Mouse (Mus musculus): ENCODE results near the gene Taf5l.
"Not testable (repeated sequence)": the region's sequence is repeated elsewhere in the genome, so short reads cannot be mapped to it uniquely, and the experiment has no call there.

Gene Taf5l

DNA sequence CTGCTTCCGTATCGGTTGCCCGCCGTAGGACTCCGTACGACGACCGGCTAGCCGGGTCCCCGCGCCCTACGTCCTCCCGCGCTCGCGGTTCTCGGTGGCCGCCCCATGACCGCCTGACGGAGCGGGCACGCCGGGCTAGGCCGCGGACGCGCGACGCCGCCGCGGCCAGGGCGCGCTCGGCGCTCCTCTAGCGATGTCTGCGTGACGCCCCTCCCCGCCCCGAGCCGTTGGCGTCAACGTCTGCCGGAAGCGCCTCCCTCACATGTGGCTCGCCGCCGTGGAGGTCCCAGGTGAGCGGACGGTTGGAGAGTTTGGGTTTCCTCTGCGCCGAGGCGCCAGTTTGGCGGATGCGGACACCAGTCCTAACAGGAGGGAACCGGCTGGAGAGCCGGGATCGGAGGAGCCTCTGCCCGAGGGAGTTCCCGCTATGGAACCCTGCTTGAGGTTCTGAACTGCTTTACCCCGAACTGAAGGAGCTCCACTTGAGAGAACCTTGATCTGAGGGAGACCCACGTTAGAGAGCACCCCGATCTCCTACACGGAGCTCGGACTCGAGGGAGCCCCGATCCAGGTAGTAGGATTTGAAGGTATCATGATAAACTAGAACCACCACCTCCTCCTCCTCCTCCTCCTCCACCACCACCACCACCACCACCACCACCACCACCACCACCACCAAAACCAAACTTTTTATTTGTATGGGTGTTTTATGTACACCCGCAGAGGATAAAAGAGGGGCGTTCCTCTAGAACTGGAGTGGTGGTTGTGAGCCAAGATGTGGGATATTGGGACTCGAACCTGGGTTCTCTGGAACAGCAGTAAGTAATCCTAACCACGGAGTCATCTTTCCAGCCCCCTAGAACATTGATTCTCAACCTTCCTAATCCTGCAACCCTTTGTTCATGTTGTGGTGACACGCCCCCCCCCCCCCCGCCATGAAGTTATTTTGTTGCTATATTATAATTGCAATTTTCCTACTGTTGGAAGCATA lies at the start of gene Taf5l, which contains the start of gene Urb2:
Taf5l (minus strand) TSS at position 161 of the 991 bp plus-strand sequence.
Urb2 (plus strand) TSS at position 272 of the 991 bp plus-strand sequence.
- DNase-seq, result peak; percentile 93 to 96

DNA sequence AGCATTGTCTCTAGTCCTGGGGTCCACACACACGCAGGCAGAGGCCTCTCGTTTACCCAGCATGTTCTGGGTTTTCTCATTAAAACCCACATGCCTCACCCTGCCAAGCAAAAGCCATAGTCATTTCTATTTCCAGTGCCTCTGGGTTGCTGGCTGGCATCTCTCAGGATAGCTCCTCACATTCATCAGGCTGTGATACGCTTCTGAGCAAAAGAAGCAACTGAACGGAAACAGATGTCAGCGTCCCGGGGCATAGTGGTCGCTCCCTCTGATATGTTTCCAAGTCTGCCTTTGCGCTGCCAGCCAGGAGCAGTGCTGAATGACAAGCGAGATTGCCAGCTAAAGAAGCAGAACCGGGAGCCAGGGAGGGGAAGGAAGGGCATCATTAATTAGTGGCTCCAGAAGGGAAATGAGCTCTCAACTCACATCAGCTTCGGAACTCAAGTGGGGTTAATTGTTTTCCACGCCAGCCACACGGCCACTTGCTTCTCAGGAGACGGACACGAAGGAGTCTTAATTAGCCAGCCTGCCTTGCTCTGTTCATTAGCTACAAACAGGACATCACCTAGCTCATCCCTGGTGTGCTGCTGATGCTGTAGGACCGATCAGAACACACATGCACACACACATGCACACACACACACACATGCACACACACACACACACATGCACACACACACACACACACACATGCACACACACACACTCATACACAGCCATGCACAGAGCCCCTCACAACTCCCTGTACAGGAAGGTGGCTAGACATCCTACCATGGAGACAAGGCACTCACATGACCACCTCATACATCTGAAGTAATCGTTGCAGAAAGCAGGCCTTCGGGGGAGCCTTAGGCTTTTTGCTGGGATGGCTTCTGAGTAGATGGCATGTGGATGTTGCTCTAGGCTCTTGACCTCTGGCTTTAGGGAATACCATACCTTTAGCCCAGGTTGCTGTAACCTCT lies 49.4 kb upstream of the Taf5l start:
- peak in 1 of 2 experiments; percentile 48 for DNase-seq

DNA sequence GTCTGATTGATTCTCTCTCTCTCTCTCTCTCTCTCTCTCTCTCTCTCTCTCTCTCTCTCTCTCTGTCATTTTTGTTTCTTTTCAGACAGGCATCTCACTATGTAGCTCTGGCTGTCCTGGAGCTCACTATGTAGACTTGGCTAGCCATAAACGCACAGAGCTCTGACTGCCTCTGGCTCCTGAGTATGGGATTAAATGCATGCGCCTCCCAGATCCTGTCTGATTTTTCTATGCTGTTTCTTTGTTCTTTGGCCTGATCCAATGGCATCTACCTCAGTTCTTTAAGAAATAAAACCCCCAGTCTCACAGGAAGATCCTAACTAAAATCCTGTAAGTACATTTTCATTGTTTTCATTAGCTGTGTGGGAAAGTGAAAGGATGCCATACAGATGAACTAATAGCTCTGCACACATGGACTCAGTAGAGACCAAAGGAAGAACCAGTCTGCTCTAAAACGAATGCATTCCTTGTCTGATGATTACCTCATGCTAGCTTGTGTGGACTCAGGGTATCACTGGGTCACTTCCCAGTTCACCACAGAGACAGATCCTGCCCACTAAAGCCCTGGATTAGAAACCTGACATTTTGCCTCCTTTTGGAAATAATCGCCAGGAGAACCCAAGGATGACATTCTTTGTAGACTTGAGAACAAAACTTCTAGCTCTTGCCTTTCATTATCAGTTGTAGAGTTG lies 46.0 kb upstream of the Taf5l start:
- DNase-seq, result no peak

DNA sequence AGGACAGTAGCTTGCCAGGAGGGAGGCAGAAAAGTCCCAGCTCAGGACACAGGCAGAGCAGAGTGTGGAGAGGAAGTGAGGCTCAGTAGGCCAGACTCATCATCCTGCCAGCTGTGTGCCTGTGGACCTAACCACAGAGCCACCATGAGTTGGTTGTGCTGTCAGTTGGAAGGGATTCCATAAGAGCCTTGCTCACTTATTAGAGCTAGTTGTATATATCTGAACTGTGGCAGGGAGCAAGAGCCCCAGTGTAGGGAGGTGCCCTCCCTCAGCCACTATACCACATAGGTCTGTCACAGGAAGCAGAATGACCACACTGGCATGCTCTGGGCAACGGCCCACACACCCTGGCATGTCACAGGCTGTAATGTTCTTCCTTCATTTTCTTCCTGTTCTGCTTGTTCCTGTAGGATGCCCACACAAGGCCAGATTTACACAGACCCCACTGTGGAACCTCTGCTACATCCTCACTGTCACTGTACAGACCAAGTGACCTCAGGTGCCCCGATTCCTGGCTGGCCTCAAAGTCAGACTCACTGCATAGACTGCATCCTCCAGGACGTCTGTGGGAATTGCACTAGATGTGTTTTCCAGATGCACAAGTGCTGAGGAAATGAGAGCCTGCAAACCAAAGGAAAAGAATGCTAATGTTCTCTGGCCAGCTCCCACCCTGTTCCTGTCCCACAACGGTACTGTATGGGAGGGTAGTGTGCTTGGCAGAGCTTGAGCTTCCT lies 45.3 kb upstream of the Taf5l start:
- DNase-seq, result peak in 1 of 2 experiments; percentile 42

DNA sequence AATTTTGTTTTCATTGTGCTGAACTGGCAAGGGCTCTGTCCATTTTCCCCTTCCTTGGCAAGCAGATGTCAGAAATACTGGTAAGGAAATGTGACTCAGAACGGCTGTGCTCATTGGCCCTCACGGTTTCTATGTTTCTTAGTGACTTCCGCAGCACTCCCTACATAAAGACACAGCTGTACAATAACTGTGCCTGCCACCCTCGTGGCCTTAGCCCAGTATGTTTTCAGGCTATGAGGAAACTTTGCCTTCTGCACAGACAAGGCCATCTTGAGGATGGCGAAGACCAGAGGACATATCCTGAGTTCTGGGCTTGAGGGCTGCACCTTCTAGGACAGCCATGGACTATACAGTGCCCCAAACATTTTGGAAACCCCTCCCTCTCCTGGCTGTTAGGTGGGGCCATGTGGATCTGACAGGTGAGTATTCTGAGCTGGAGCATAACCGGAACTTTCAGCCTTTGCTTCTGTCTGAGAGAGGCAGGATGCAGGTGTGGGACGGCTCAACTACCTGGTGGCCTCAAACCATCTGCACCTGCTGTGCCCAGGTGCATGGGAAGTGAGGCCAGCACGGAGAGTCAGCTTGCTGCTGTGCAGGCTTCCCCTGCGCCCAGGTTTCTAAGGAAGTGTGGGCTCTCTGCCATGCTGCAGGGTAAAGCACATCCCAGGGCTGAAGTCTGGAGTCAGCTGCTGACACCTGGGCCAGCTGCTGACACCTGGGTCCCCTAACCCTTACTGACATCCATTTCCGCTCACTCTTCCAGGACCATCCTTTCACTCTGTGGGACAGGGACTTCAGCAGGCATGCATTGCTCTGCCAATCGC lies 35.8 kb upstream of the Taf5l start:
- DNase-seq, result peak in 1 of 2 experiments; percentile 43

DNA sequence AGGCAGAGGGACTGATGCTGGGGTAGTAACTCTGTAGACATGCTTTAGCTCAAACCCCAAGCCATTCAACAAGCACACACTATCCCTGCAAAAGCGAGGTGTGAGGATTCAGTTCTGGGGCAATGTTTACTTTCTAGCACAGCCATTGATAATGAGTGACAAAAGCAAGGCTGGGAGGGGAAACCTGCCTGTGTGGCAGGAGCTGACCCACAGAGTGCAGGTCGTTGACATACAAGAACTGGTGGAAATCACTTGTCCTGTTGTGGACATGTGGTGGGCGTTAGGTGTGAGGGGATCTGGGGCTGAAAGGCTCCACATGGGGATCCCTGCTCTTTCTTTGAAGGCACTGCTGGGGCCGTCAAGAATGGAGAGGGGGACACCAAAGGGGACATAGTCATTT lies 31.4 kb upstream of the Taf5l start:
- no peak for DNase-seq

DNA sequence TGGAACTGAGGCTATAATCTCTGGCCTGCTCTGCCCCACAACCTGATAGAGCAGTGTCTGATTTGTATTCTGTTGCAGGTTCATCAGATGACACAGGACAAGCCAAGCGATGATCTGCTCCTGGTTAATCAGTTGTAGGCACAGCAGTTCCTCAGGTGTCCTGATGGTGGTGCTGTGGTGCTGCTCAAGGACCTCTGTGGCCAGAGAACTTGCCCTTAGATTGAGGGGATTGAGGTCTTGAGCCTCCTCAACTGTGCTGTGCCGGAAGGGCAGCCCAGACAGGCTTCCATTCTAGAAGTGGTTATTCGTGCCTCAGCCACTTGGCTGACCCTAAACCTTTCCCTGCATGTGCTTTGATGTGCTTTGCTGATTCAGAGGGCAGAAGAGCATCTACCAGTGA lies 30.9 kb upstream of the Taf5l start:
- peak; percentile 57 to 77 for DNase-seq

DNA sequence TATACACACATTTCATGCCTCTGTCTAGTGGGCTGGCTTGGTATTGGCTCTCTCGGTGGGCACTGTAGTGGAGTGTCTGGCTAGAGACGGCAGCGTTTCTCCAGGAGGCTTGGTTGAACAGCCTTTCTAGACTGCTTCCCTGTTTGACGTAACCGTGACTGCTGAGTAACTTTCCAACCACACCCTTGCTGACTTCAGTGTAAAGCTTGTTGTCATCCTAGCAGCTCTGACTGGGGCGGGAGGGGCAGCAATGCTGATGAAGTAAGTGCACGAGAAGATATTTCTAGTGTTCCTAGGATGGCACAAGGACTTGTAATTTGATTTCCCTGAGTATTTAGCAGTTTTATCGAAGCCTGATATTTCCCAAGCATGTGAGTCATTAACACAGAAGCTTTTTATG lies 24.7 kb upstream of the Taf5l start:
- DNase-seq, result no peak

DNA sequence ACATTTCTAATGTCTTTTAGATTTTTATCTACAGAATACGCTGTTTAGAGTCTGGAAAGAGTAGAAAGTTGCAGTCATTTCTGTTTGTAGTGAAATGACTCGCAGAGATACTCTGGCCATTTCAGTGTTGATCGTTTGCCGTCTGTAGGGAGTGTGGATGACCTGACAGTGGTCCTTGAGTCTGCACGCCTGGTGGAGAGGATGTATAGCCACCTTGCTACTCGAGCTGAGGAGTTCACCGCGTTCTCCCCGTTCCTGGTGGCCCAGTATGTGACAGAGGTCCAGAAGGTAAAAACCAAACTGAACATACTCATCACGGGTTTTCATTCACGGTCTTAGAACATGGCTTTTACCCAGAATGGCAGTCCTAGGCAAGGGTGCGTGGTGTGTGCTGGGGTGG lies 23.7 kb upstream of the Taf5l start:
- DNase-seq, result no peak

DNA sequence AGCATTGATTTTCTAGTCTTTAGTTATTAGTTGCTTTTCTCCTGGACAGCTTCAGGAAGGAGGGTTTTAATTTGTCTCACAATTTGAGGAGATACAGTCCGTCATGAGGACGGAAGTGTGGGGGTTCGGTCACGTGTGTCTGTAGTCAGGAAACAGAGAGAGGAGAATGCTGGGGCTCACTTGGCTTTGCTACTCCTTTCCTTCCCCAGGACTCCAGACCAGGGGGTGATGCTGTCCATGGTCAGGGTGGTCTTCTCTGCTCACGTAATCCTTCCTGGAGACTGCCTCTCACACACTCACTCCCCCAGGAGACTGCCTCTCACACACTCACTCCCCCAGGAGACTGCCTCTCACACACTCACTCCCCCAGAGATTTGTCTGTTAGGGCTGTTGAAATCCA lies 23.2 kb upstream of the Taf5l start:
- no peak for DNase-seq

DNA sequence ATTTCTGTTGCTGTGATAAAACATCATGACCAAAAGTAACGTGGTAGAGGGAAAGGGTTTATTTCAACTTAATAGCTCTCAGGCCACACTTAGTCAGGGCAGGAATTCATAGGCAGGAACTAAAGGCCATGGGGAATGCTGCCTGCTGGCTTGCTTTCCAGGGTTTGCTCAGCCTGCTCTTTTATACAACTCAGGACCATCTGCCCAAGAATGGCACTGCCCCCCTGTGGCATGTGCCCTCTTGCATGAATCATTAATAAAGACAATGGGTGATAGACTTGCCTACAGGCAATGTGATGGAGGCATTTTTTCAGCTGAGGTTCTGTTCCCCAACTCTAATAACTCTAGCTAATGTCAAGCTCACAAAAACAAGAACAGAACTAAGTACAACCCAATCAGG lies 21.0 kb upstream of the Taf5l start:
- no peak for DNase-seq

DNA sequence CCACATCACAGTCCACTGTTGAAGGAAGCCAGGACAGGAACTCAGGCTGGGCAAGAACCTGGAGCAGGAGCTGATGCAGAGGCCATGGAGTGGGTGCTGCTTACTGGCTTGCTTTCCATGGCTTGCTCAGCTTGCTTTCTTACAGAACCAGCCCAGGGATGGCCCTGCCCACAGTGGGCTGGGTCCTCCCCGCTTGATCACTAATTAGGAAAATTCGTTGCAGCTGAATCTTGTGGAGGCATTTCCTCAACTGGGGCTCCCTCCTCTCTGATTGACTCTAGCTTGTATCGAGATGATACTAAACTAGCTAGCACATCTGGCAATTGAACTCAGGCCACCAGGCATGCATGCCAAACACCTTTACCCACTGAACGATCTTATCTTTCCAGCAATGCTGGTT lies 18.2 kb upstream of the Taf5l start:
- no peak for DNase-seq

DNA sequence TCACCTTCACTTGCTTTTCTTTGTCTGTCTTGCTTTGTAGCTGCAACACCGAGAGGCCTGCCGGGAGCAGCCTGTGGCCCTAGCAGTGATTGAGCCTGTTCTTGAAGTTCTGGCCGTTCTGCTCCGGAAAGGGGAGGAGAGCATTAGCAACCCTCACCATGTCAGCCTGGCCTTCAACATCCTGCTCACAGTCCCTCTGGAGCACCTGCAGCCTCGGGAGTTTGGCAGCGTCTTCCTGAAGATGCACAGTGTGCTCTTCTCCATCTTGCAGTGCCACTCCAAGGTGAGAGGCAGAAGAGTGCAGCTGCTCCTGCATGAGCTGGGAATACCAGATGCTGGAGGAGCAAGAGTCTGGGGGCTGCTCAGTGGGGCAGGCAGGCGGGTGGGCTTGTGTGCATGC lies 16.9 kb upstream of the Taf5l start:
- DNase-seq, result no peak

DNA sequence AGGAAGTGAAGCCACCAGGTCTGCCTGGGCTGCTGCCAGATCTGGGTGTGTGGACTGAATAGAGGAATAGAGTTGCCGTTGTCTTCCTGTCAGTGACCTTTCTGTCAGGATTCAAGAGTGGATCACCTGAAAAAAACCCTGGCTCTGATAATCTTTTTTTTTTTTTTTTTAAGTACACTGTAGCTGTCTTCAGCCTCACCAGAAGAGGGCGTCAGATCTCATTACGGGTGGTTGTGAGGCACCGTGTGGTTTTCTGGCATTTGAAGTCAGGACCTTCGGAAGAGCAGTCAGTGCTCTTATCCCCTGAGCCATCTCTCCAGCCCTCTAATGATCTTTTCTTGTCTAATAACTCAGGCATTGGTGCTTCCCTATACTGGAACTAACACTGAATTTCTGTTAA lies 12.2 kb upstream of the Taf5l start:
- DNase-seq, result no peak

DNA sequence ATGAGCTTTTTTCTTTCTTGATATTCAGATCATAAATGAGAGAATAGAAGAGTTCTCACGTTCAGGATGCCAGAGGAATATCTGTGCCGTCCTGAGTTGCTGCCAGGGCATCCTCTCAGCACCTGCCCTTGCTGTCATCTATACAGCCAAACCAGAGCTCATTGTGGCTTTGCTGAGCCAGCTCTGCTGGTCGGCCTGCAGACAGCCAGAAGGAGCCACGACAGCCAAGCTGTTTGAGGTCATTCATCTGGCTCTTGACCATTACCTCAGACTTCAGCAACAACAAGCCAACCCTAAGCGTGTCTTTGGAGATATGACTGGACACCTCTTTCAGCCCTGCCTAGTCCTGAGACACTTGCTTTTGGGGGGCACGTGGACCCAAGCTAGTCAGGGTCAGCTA lies 6.6 kb upstream of the Taf5l start:
- no peak for DNase-seq

DNA sequence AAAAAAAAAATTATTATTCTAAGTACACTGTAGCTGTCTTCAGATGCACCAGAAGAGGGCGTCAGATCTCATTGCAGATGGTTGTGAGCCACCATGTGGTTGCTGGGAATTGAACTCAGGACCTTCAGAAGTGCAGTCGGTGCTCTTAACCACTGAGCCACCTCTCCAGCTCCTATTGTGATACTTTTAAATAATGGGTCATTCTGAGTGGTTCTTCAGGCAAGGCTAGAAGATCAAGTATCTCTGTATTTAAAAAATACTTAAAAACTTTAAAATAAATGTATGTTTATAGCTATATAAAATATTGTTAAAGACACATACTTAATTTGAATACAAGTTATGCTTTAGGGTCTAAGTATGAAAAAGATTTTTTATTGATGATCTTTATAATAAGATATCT lies 5.1 kb upstream of the Taf5l start:
- DNase-seq, result not testable (repeated sequence)

DNA sequence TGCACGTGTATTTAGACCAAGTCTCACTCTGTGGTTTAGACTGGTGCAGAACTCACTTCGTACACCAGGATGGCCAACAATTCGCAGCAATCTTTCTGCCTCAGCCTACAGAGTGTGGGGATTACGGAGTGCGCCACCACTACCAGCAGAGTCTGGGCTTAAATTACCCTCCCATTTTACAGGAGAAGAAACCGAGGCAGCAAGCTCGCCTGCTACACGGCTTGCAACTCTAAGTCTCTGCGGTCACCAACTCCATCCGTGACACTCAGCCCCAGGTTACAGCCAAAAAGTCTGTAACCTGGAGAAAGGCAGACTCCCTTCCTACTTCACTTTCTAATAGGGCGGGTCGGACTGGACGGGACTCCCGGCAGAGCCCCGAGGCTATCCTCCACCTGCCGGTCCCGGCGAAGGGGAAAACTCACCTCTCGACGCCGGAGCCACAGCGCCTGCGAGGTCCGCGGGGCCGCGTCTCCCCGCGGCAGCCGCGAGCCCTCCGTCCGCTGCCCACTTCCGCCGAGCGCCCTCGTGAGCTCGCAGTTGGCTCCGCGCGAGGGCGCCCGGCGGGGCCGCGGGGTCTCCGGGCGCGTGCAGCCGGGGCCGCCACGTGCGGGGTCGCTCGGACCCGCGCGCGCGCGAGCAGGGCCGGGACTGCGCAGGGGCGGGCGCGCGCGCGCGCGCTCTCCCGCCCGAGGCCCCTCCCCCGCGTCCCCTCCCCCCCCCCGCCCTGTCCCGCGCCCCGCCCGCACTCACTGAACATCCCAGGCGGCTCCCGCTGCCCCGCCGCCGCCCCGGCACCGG lies 559 bp downstream of the Taf5l start:
- DNase-seq, result peak; percentile 6 to 84

DNA sequence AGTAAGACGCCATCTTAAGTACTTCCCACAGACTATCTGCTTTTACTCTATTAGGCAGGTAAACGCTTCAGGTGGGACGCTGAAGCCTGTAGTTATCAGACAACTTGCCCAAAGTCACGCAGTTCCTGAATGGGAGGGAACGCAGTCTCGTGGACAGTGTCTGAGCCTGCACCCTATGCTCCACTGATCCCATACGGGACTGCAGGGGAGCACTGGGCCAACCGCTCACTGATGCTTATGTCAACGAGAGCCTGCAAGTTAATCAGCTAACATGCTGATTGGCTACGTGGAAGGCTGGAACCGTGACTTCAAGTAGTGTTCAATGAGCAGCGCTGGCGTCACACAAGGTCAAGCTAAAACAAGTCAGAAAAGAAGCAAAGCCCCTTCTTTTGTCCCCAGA lies 1.4 kb downstream of the Taf5l start:
- DNase-seq, result peak; percentile 18 to 53

DNA sequence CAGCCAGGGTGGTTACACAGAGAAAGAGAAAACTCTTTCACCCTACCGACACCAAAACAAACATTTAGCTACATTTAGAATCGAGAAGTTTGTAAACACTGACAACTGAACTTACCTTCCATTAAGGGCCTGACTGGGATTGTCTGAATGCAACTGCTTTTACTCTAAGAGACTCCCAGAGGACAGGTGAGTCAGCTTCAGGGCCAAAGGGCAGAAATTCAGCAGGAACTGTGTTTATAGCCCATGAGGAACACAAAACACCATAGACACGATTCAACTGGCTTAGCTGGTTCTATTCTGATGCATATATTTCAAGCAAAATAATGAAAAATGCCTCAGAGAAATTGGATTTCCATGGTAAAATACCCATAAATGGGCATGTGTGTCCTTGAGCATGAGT lies 6.4 kb downstream of the Taf5l start:
- no peak for DNase-seq

DNA sequence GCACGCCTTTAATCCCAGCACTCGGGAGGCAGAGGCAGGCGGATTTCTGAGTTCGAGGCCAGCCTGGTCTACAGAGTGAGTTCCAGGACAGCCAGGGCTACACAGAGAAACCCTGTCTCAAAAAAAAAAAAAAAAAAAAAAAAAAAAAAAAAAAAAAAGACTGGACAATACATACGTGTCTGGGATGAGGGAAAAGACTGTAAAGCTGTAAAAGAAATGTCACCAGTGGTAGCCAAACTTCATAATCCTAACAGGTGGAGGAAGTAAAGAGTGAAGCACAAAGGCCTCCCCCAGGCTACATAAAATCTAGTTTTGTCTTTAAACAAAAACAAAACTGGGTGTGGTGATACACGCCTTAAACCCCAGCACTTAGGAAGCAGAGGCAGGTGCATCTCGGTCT lies 6.9 kb downstream of the Taf5l start:
- DNase-seq, result not testable (repeated sequence)

Data from kidney, postnatal 25 days (tissue).